Mouse (Mus musculus) adrenal gland, adult (tissue): ENCODE measurements at regions not wholly inside any gene's neighbourhood (a gene's known extent, or its start where the extent isn't known, plus 50 kb on each side); places are given as distances from the start of the nearest gene placed in this dataset.
A peak's percentile ranks its signal among the peaks of the same experiment; 100 is the strongest.

ENCODE experiments used
- DNase-seq, 2 experiments: peaks; one replicate each; pipeline ENCODE4 v3.0.0; 2022 to 2023; ENCODE audit warnings: low spot score in 1 of 2; ENCODE audit not compliant: inconsistent age in 2 of 2

GRCm38 (mm10) chr17:75895436-75895835 lies 343.7 kb upstream of the Fam98a start:
- DNase-seq, result no peak

- DNase-seq, result no peak
Measured at GRCm38 (mm10) chr17:75894934-75895333, 343.2 kb upstream of the Fam98a start.

GRCm38 (mm10) chr17:75893559-75893958 lies 341.8 kb upstream of the Fam98a start:
- DNase-seq, result no peak

- no peak for DNase-seq
Measured at GRCm38 (mm10) chr17:75892156-75892555, 340.4 kb upstream of the Fam98a start.

GRCm38 (mm10) chr17:75891564-75891963 lies 339.8 kb upstream of the Fam98a start:
- DNase-seq, result no peak

- peak in 1 of 2 experiments; percentile 6 for DNase-seq
Measured at GRCm38 (mm10) chr17:75877848-75878247, 326.1 kb upstream of the Fam98a start.

- no peak for DNase-seq
Measured at GRCm38 (mm10) chr17:75876895-75877294, 325.1 kb upstream of the Fam98a start.

GRCm38 (mm10) chr17:75874535-75874934 lies 322.8 kb upstream of the Fam98a start:
- DNase-seq, result peak; percentile 47 to 54

GRCm38 (mm10) chr17:75870492-75870891 lies 318.7 kb upstream of the Fam98a start:
- DNase-seq, result no peak

GRCm38 (mm10) chr17:75857015-75857414 lies 305.3 kb upstream of the Fam98a start:
- peak in 1 of 2 experiments; percentile 10 for DNase-seq

GRCm38 (mm10) chr17:75815997-75816626 lies 264.4 kb upstream of the Fam98a start:
- DNase-seq, result no peak

- DNase-seq, result no peak
Measured at GRCm38 (mm10) chr17:75812163-75812562, 260.4 kb upstream of the Fam98a start.

GRCm38 (mm10) chr17:75808524-75809326 lies 257.0 kb upstream of the Fam98a start:
- no peak for DNase-seq

GRCm38 (mm10) chr17:75808025-75808424 lies 256.3 kb upstream of the Fam98a start:
- DNase-seq, result no peak

GRCm38 (mm10) chr17:75804358-75804757 lies 252.6 kb upstream of the Fam98a start:
- no peak for DNase-seq

- no peak for DNase-seq
Measured at GRCm38 (mm10) chr17:75796380-75796779, 244.6 kb upstream of the Fam98a start.

- DNase-seq, result no peak
Measured at GRCm38 (mm10) chr17:75795772-75796171, 244.0 kb upstream of the Fam98a start.

GRCm38 (mm10) chr17:75779770-75780169 lies 228.0 kb upstream of the Fam98a start:
- DNase-seq, result no peak

GRCm38 (mm10) chr17:75776611-75777010 lies 224.9 kb upstream of the Fam98a start:
- no peak for DNase-seq

- no peak for DNase-seq
Measured at GRCm38 (mm10) chr17:75775518-75775917, 223.8 kb upstream of the Fam98a start.

GRCm38 (mm10) chr17:75772861-75773260 lies 221.1 kb upstream of the Fam98a start:
- no peak for DNase-seq

- DNase-seq, result no peak
Measured at GRCm38 (mm10) chr17:75768654-75769053, 216.9 kb upstream of the Fam98a start.
